Mouse (Mus musculus): Measurements from ENCODE around the gene Bdh1.

The Bdh1 gene

DNA sequence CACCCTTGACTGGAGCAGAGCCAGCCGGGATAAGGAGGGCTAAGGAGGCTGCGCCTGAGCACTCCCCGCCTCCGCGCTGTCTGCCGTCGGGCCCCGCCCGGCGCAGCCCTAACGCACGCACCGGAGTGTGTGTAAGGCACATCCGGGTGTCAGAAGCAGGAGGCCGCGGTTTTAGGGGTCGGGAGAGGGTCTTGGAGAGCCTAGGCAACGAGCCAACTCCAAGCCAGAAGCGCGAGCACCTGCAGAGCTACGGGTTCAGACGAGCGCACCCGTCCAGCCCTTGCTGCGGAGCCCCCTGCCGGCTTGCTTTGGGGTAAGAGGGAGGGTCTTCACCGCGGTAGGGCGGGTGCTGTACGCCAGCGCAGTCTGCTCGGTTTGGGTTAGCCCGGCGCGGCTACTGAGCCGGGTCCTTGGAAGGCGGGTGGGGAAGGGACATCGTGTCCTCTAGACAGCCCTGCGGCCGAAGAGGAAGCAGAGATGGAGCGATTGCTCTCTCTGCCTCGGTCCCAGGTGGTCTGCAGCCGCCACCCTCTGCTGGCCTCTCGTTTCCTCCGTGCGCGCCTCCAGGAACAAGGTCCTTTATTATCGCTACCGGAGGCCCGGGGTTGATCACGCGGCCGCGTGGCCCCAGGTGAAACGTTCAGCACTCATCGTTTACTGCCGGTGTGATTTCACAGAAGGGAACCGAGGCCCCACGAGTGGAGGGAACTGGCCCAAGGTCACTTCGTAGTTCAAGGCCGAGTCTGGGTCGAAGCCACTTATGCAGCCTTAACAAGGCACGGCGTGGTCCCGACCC is 6.8 kb downstream of the Bdh1 start:
- no peak for DNase-seq (ENCODE audit: low spot score)

DNA sequence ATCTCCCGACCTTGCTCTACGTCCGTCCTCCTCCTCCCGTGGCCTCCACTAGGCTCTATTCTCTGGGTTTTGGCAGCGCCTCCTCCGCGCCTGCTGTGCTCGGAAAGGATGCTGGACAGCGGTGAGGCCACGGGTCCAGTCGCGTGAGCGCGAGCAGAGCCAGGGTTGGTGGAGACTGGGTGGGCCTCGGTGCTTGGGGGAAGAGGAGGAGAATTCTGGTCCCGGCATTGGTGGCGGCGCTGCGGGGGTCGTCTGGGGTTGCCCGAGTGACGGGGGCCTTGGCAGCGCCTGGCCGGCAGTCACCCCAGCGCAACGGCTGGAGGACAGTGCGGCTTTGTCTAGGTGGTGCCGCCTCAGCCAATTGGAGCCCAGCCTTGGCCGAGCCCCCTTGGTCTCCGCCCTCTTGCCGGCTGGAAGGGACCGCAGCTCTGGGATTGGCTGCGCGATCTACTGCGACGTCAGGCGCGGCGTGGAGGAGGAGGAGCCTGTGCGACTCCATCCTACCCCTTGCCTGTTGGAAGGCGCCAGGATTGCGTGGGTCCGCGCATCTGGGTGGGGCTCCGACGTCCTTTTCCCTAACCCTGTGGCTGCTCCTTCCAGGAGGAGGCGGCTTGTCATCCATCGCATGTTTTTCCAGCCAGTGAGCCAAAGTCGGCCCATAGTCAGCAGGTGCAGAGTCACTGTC is 7.5 kb downstream of the Bdh1 start:
- DNase-seq (ENCODE audit: low spot score), result no peak

DNA sequence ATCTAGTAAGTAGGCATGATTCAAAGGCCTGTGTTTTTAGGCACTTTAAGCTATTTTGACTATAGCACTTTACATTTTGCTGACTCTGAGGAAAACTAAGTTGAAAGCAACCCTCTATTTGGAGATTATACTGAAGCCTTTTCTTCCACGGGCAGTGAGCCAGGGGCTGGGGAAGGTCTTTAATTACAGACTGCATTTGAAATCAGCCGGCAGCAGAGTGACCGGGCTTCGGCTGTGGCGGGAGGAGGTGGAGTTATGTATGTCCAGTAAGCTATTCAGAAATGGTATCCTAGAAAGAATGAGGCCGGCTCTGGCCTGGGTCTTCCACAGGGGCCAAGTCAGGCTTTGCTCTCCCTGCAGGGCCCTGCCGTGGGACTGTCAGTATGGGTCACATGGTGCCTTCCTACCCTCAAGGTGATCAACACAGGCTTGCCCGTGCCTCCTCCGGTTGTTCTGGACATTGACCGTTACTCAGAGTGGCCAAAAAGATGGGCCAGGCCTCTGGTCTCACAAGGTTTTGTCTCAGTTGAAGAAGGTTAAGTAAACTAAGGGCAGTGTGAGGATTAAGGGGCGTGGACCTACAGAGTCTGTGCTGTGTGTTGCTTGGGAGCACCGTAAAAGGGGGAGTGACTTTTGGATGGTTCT is 11.5 kb downstream of the Bdh1 start:
- no peak for DNase-seq (ENCODE audit: low spot score)

DNA sequence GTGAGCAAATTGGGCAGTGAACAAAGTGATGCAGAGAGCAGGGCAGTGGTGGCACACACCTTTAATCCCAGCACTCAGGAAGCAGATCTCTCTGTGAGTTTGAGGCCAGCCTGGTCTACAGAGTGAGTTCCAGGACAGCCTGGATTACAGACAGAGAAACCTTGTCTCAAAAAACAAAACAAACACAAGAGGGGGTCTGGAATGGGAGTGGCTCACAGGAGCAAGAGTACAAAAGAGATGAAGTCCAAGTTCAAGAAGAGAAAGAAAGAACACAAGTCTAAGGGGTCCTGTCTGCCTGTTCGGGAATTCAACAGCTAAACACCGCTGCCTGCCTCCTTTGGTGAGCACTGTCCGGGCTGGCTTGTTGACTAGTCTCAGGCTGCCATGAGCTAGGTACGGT is 13.1 kb downstream of the Bdh1 start:
- no peak for DNase-seq (ENCODE audit: low spot score)

DNA sequence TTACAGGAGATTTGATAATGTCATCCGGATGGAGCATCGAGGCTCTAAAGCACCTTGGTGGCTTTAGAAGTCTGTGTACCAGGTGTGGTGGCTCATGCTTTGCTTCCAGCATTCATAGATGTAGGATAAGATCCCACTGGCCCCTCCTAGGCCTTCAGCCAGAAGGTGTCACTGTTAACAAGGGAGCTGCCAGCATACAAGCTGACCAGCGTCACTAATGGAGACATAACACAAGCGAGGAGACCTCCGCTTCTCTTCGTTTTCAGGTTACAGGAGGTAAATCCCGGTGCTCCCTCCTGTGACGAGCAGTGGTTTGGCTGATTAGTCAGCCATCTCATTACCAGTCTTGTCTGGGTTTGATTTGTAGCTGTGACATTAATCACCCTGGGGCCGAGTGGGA is 14.0 kb downstream of the Bdh1 start:
- no peak for DNase-seq (ENCODE audit: low spot score)

DNA sequence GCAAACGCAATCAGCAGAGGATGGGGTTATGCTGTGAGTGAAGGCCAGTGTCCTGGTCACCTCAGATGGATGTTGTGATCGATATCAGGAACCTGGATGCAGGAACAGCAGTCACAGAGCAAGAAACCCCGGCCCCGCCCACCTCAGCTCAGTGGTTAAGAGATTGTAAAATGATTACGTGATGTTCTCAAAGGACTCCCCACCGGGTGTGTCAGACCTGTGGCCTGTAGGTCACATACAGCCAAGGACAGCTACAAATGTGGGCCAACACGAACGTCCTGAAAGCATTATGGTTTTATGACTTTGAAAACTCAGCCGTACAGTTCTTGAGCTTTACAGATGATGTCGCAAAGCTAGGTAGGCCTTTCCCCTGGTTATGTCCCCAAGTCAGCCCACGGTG is 15.3 kb downstream of the Bdh1 start:
- DNase-seq (ENCODE audit: low spot score), result no peak

DNA sequence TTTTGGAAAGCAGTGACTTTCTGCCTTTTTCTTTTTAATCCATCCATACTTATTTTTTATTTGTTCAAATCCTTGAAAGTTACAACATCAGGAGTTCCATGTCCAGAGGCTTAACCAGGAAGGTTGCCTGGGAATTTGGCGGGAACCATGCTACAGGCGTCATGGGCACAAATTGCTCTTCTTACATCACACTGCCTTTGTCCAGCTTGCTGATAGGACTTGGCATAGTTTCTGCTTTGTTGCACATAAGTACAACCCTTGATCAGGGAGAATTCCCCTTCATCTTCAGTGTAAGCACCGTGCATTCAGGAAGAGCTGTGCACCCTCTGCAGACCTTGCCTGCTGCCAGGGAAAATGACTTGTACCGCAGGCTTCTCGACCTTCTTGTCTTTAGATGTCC is 17.4 kb downstream of the Bdh1 start:
- DNase-seq (ENCODE audit: low spot score), result peak; percentile 37

DNA sequence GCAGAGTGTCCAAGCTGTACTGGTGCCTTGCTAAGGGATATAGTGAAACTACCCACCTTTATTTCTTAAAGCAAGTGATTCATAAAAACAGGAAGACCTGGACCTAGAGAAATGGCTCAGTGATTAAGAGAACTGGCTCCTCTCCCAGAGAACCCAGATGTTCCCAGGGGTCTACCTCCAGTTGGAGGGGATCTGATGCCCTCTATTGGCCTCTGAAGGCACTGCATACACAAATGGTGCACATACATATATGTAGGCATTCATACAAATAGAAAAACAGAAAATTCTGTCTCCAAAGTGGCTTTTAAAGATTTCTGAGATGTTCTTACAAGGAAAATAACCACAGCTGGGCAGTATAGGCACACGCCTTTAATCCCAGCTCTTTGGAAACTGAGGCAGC is 18.0 kb downstream of the Bdh1 start:
- no peak for DNase-seq (ENCODE audit: low spot score)

DNA sequence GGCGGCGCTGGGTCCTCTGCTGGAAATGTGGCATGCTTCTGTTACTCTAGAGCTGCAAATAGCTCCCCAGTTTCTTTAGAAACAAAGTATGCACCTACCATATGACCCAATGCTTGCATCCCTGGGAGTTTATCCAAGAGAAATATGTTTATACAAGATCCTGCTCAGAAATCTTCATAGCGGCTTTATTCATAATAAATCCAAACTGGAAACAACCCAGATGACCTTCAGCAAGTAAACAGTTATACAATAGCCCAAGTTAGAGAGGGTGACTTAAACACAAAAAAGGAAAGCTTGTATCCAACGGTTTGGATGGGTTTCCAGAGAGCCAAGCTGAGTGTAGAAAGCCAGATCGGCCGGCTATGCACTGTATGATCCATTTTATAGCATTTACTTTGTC is 22.4 kb downstream of the Bdh1 start:
- DNase-seq (ENCODE audit: low spot score), result peak; percentile 85

DNA sequence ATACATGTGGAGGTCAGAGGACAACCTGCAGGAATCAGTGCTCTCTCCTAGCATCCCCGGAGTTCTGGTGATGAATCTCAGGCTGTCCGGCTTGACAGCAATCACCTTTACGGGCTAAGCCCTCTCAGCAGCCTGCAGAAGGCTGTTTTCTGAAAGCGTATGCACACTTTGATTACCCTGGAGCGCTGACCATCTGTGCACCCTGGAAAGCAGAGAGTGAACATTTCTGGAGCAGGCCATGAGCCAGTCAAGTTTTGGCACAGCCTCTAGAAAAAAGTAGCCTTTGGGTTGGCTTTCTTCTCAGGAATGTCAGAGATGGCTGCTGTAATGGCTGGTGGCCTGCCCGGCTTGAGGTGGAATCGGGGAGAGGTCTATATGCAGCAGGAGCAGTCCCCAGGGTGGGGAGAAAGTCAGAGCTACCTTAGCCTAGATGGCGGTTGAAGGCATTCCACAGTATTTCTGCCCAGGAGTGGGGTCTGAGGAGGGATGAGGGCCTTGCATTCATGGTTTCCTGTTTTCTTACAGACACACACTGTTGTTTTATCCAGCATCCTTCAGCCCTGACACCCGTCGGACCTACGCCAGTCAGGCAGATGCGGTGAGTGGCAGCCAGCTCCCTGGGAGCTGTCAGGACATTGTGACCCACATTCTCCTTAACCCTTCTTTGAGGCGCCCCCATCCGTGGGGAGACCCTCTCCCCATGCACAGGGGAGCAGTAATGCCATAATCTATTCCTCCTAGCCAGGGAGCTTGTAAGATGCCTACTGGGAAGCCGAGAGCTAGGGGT is 24.2 kb downstream of the Bdh1 start:
- no peak for DNase-seq (ENCODE audit: low spot score)

DNA sequence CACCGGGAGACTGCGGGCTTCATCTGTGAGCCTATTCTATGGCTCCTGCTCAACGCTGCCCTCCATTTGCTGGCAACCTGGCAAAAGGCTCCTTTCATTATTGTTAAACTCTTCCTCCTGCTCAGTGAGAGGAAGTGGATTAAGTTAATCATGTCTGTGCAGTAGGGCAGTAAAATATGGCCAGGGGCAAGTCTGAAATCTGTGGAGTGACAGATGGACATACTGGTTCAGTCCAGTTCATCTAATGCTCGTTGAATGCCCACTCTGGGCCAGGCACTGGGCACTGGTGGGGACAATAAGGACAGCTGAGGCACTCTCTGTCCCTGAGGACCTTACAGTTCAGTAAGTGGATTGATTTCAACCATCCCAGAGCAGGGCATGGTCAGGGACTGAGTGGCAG is 27.9 kb downstream of the Bdh1 start:
- no peak for DNase-seq (ENCODE audit: low spot score)

DNA sequence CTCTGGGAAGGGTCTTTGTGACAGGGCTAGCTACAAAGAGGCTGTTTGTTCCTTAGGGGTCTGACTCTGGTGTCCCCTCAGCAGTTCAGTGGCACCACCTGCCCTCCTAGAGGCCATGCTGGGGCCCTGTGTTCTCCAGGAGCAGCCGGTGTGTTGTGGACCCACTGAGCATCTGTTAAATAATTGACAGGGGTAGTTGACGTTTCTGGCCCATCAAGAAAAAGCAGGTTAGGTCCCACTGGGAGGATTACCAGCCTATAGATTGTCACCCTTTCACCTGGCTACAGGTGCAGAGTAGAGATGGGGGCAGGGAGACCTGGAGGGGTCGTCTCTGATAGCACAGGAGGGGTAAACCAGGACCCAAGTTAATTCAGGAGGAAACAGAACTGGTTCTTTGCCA is 29.2 kb downstream of the Bdh1 start:
- no peak for DNase-seq (ENCODE audit: low spot score)

DNA sequence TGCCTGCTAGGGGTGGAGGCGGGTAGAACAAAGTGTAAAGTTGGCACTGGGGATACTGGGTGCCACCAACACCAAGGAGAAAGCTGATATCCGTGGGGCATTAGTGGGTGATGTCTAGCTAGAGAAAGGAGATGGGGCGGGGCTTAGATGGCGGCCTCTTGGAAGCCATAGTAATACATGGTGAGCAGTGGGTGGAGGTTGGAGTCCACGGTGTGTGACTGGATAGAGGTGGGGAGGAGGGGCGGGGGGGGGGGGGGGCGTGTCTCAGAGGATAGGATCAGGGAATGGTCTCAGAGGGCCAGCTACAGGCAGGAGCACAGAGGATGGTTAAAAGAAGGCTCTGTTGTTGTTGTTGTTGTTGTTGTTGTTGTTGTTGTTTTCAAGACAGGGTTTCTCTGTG is 30.4 kb downstream of the Bdh1 start:
- DNase-seq (ENCODE audit: low spot score), result no peak

DNA sequence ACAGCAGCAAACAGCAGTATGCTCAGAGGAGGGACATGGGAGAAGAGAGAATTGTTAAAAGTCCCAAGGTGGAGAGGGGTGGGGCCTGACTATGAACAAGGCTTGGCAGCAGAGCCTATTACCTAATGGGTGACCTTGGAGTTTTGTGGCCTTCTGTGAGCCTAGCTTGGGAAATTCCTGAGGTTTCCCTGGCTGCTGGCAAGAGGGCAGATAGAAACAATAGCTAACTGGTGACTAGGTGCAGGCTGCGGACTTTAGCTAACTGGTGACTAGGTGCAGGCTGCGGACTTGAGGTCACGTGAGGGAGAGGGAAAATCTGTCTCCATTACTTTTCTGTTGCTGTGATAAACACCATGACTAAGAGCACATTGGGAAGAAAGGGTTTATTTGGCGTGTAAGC is 31.9 kb downstream of the Bdh1 start:
- DNase-seq (ENCODE audit: low spot score), result no peak

DNA sequence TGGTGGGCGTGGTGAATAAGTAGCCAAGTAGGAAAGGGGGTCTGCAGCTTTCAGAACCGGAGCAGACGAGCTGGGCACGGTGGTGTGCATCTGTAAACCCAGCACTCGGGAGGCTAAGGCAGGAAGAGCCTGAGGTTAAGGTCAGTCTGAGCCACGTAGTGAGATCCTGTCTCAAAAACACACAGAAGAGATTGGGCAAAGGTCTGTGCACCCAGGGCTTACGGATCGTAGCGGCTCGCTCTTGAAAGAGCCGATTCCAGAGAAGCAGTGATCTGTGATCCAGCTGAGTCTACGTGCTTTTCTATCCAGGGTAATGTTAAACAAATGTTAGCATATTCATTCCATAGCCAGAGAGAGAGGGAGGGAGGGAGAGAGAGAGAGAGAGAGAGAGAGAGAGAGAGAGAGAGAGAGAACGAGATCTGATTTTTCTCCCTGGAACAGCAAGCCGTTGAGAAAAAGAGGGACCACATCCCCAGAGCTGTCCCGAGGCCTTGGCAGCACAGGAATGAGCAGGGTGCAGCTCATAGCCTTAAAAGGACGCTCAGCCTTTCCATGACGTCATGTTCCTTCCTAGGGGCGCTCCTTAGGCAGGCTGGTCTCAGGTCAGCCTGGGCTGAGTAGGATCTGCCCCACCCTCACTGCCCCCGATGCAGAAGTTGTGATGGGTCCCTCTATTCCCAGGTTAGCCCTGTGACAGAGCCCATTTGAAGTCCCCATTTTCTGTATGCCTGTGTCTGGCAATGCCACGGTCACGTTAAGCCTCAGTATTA is 33.4 kb downstream of the Bdh1 start:
- DNase-seq (ENCODE audit: low spot score), result no peak

DNA sequence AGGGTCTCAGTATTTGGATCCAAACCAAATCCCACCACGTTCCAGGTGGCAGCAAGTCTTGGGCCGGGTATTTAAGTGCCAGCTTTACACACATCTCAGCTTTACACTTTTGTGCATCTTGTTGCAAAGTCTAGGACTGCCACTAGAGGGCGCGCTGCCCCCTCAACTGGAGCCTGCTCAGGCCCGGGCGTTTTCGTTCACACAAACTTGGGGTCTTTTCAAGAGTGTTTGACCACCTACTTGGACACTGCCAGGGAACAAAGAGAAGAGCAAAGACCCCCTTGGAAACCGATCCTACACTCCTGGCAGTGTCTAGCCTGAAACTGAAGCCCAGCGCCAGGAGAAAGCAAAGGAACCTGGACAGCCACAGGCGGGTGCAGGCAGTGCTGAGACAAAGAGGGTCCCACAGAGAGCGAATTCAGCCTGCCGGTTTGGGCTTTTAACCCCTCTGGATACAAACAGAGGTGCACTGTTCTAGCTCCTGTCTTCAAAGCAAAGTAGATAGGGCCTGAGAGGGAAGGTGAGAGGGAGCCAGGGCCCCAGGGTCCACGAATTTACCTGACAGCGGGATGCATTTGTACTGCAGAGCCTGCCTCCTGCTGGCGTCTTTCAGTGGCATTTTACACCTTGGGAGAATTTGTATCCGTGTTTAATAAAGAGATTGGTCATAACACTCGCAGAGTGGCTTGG is 36.3 kb downstream of the Bdh1 start:
- peak; percentile 81 for DNase-seq (ENCODE audit: low spot score)

DNA sequence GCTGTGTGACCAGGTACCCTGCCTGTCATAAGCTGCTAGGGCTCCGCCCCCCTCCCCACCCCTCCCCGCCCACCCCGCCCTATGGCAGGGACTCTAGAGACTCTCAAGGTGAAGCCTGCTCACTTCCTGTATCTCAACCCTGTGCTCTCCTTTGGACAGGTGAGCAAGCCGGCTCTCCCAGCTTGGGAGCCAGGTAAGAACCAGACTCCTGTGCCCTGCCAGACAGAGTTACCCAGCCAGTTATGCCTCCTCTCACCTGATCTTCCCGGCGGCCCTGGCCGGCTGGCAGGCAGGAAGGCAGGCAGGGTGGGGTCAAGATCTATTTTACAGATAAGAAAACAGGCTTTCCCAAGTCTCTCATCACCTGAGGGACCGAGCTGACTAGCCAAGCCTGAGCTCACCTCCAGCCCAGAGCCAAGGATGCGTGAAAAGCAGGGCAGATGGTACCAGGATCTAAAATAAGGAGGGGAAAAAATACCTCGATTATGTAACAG is 37.9 kb downstream of the Bdh1 start:
- no peak for DNase-seq (ENCODE audit: low spot score)

DNA sequence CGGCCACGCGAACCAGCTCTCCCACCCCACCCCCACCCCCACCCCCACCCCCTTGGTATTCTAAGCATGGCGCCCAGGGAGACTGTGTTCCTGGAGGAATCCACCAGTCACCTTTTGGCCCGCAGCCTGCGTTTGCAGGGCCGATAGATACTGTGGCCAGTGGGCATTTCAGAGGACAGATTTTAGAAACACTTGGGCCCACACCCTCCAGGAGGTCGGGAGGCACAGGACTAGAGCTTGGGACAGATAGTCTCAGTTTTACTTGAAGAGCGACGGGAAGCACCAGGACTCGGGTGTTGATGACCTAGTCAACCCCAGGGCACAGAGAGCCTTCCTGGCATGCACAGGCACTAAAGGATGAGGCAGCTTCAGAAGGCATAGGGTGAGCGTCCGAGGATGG is 38.4 kb downstream of the Bdh1 start:
- DNase-seq (ENCODE audit: low spot score), result no peak

DNA sequence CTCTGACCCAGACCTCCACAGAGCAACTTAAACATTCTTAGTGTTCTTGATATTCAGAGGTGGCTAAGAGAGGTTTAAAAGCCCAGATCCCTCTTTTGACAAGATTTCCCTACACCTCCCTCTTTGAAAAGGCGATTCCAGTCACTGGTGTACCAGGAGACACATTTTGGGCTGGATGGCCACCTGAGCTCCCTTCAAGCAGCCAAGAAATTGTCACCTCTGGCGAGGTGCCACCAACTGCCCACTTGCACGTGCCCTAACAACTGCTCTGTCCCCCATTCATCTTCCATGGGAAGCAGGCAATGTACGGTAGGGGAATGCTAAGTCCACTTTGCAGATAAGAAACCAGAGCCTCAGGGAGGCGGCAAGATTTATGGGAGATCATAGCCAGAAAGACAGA is 39.0 kb downstream of the Bdh1 start:
- no peak for DNase-seq (ENCODE audit: low spot score)

DNA sequence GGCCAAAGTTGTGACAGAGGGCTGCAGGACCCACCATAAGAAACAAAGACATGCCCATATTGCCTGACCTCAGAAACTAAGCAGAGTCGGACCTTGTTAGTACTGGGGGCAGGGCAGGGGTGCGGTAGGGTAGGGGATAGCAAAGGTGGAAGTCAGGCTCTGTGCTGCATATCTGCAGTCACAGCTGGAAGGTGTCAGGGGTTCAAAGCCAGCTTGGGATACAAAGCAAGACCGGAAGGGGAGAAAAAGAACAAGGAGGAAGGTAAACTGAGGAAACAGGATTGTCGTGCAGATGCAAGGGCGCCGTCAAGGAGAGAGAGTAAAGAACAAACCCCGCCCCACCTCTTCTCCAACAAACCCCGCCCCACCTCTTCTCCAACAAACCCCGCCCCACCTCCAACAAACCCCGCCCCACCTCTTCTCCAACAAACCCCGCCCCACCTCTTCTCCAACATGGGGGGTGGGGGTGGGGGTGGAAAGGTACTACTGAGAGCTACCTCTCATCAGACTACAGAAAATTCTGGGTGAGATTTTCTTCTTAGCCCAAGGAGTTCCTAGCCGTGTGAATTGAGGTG is 40.1 kb downstream of the Bdh1 start:
- DNase-seq (ENCODE audit: low spot score), result no peak

DNA sequence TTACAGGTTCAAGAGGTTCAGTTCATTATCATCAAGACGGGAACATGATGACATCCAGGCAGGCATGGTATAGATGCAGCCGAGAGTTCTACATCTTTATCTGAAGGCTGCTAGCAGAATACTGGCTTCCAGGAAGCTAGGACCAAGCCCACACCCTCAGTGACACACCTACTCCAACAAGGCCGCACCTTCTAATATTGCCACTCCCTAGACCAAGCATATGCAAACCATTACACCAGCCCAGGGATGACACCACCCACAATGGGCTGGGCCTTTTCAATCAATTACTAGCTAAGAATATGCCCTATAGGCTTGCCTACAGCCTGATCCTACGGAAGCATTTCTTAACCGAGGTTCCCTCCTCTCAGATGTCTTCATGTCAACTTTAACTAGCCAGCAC is 42.9 kb downstream of the Bdh1 start:
- no peak for DNase-seq (ENCODE audit: low spot score)

Measured in adipocyte (in vitro differentiated cells).